Mouse (Mus musculus) embryo, embryonic 10 days (tissue): Measurements from ENCODE around the gene Hat1.

Source experiments
- DNase-seq: peaks from one replicate; pipeline ENCODE4 v3.0.0-alpha.2; 2015; ENCODE audit warnings: low spot score

Hat1 gene

GRCm38 (mm10) chr2:71376433-71376906, 12.3 kb upstream of the Hat1 start:
- peak; percentile 37 for DNase-seq

DNA sequence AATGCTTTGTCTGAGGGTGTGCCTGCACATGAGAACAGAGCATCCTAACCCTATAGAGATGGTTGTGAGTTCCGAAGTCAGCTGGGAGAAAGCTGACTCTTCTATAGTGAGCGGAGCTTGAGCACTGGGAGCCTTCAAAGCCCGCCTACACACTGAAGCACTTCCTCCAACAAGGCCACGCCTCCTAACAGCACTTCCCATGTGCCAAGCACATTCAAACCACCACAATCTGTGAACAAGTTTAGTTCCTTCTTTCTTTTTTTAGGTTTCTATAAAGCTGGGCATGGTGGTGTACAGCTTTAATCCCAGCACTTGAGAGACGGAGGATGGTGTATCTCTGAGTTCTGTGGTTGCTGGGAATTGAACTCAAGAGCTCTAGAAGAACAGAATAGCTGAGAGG, 11.3 kb upstream of the Hat1 start:
- no peak for DNase-seq

- no peak for DNase-seq
Observed at GRCm38 (mm10) chr2:71381962-71382361, 6.8 kb upstream of the Hat1 start.

DNA sequence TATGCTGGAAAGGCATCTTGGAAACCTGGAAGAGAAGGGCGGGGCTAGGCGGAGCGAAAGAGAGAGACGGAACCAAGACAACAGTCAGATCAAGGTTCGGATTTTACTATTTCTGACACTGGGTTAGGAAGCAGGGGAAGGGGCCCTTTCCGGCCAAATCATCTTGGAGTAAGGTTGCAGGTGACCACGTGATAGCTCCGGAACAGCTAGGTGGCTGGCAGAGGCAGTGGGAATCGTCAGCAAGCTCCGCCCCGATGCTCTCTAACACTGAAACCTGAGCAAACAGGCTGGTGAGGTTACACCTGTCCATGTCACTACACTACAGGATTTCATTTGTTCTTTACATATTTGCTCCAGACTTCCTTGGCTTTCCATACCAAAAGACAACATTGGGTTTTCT, 4.9 kb upstream of the Hat1 start:
- DNase-seq = no peak

GRCm38 (mm10) chr2:71387766-71388165, 992 bp upstream of the Hat1 start:
- DNase-seq = peak; percentile 8

GRCm38 (mm10) chr2:71389864-71390263, 1.1 kb downstream of the Hat1 start:
- DNase-seq = no peak

GRCm38 (mm10) chr2:71405613-71406012, 16.9 kb downstream of the Hat1 start:
- DNase-seq = no peak

GRCm38 (mm10) chr2:71418760-71419280, 30.1 kb downstream of the Hat1 start:
- DNase-seq = no peak

- DNase-seq = no peak
Observed at GRCm38 (mm10) chr2:71419408-71419807, 30.6 kb downstream of the Hat1 start.

GRCm38 (mm10) chr2:71420895-71421425, 32.2 kb downstream of the Hat1 start:
- no peak for DNase-seq

- no peak for DNase-seq
Observed at GRCm38 (mm10) chr2:71424545-71424944, 35.8 kb downstream of the Hat1 start.

DNA sequence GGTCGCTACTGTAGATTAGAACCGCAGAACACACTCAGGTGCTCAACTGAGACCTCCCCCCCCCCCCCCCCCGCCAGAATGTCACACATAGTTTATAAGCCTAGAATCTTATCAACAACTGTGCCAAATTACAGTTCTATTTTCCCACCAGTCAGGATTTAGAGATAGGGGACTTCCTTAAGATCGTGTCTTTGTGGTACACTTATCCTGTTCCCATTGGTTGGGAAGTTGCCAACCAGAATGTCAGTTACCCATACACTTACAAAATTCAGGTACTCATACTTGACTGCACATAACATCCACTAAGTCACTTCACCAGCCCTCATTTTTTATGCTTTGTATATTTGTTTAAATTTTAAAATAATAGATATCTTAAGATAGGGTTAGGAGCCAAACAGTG, 46.7 kb downstream of the Hat1 start:
- no peak for DNase-seq

DNA sequence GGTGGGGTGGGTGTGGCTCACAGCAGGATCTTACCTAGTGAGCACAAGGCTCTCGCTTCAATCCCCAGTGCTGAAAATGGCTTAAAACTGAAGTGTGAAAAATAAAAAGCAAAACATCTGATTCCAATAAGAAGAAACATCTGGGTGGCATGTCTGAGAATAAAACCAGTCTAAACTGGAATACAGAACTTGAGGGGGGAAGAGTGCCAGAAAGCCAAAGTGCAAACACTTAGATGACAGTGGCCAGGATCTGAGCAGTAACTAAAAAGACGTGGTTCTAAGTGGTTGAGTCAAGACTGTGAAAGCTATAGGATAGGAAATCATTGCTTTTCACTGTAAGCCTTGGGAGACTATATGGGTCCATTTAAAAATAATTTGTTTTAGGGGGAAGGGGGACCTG, 54.6 kb downstream of the Hat1 start:
- DNase-seq = no peak

- DNase-seq = no peak
Observed at GRCm38 (mm10) chr2:71445536-71446196, 56.9 kb downstream of the Hat1 start.

GRCm38 (mm10) chr2:71449604-71450003, 60.8 kb downstream of the Hat1 start:
- DNase-seq = peak; percentile 22

- DNase-seq = peak; percentile 23
Observed at GRCm38 (mm10) chr2:71451761-71452160, 63.0 kb downstream of the Hat1 start.

- peak; percentile 99 for DNase-seq
Observed at GRCm38 (mm10) chr2:71453161-71453916, 64.6 kb downstream of the Hat1 start, which contains the start of gene Metap1d. Gene Metap1d, plus strand, starts transcription at chr2:71453276.

- DNase-seq = no peak
Observed at GRCm38 (mm10) chr2:71453917-71454260, 65.1 kb downstream of the Hat1 start.

- no peak for DNase-seq
Observed at GRCm38 (mm10) chr2:71458624-71459023, 69.9 kb downstream of the Hat1 start.

DNA sequence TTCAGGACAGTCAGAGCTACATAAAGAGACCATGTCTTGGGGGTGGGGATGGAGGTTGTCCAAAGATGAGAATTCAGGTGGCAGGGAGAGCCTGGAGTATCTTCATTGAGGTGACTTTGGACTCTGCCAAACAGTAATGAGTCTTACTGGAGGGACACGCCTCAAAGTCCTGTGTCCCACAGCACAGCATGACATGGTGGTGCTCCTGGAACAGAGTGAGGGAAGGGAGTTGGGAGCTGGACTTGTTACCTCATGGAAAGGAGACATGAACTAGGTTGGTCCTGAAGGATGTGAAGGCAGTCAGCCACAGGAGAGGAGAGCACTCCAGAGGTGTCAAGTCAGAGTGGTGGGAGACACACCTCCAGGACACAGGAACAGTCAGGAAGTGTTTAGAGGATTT, 70.9 kb downstream of the Hat1 start:
- DNase-seq = no peak

- DNase-seq = no peak
Observed at GRCm38 (mm10) chr2:71461139-71461538, 72.4 kb downstream of the Hat1 start.

DNA sequence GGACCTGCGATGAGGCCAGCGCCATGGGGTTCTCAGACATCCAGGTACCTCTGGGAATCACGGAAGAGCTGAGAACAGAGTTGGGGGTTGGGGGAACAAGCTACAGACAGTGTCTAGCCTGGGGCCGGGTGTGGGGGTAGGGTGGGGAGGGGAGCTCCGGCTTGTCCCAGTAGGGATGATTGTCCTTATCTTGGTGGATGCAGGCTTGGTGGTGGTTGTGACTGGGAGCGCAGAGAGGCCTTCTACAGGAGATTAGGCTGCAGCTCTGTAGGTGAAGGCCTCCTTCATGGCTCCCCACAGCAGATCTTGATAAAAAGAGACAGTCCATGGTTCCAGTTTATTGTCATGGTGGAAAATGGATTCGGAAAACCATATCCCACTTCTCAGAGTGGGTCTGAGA, 72.8 kb downstream of the Hat1 start:
- no peak for DNase-seq

DNA sequence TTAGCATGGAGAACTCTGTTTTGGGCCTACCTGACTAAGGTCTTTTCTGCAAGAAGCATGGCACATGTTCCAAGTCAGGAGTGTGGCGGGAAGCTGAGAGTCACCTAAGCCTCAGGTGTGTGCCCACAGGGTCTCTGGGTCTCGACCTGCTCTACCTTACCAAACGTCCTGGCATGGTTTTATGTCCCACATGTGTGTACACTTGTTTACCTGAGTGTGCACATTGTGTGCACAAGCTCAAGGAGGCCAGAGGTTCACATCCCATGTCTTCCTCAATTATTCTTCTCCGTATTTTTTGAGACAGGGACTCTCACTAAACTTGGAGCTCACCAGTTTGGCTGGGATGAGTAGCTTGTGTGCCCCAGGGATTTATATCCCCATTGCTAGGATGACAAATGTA, 73.3 kb downstream of the Hat1 start:
- no peak for DNase-seq
